Mouse (Mus musculus) heart, embryonic 12.5 days (tissue): ENCODE data around the gene Olfr70. TPM values are rescaled to one million over a fixed set of nuclear protein-coding genes. Genes with fewer than 3 reads are reported as not detected.

Experiments used
- ATAC-seq: fragments of 200-750 bp; cut with Nextera tagmentation; 2 replicates; pipeline ENCODE4 v1.8.0; 2017; ENCODE audit warnings: moderate TSS enrichment, moderate library complexity; ENCODE audit not compliant: insufficient number of reproducible peaks, low FRiP score
- H3K27ac ChIP-seq: fragments of 300-500 bp; sonication (generic); 2 replicates; pipeline ENCODE4 v1.5.1; 2016; ENCODE audit warnings: mild to moderate bottlenecking, moderate library complexity; ENCODE audit not compliant: poor library complexity, severe bottlenecking
- H3K27me3 ChIP-seq: fragments of 300-500 bp; sonication (generic); replicated peaks from 2 replicates; pipeline ENCODE4 v1.6.1; 2016; ENCODE audit warnings: mild to moderate bottlenecking, moderate library complexity
- H3K36me3 ChIP-seq: fragments of 300-500 bp; sonication (generic); 2 replicates; pipeline ENCODE4 v1.6.1; 2016; ENCODE audit warnings: mild to moderate bottlenecking, moderate library complexity
- H3K4me1 ChIP-seq: fragments of 300-500 bp; sonication (generic); replicated peaks from 2 replicates; pipeline ENCODE4 v1.6.1; 2016; ENCODE audit warnings: mild to moderate bottlenecking
- H3K4me2 ChIP-seq: fragments of 300-500 bp; sonication (generic); 2 replicates; pipeline ENCODE4 v1.6.1; 2016; ENCODE audit warnings: mild to moderate bottlenecking, moderate library complexity
- H3K4me3 ChIP-seq: fragments of 300-500 bp; sonication (generic); 2 replicates; pipeline ENCODE4 v1.5.1; 2016; ENCODE audit warnings: mild to moderate bottlenecking
- H3K9ac ChIP-seq: fragments of 300-500 bp; sonication (generic); 2 replicates; pipeline ENCODE4 v1.6.1; 2016; ENCODE audit warnings: mild to moderate bottlenecking, moderate library complexity
- H3K9me3 ChIP-seq: fragments of 300-500 bp; sonication (generic); replicated peaks from 2 replicates; pipeline ENCODE4 v1.6.1; 2016; ENCODE audit warnings: mild to moderate bottlenecking, moderate library complexity
- WGBS: fragments of 180-500 bp; shearing (Covaris S2); methylation state at CpG from one replicate; pipeline ENCODE4 v1.1.7; 2016; 5-methylcytosine and 5-hydroxymethylcytosine counted together
- polyA plus RNA-seq: library from polyadenylated mRNA; unstranded; fragments of >200 nt; fragmentation: Nextera tagmentation; extraction: Ambion mirVana; gene quantifications from 2 replicates; pipeline ENCODE4 v1.2.1, GENCODE M21; 2016

Olfr70 gene
- polyA plus RNA-seq, 1 experiment from 2014 or later = not detected

DNA sequence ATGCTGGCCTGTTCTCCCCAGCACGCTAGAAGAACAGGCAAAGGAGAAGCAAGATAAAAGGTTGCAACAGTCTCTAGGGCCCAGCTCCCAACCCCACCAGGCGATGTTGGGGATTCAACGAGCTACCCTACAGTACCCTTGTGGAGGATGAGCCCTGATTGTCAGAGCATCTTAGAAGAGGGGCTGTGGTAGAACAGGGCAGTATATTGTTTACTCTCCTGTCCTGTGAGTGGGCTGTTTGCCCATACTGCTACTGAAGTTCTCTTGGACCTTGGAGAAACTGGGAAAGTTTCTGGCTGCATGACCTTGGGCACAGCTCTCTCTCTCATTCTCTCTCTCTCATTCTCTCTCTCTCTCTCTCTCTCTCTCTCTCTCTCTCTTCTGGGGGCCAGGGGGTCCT, 28.5 kb upstream of the Olfr70 start:
- no peak for ATAC-seq
- no peaks in the 10 kb centered on the region for H3K36me3 ChIP-seq
- H3K27ac ChIP-seq = peak overlapping the region; percentile 90
- WGBS = 17% methylated on average over 3 of the region's 3 CpGs
- peak overlapping the region; percentile 30; the same call in 1 of the 2 replicates for H3K4me2 ChIP-seq
- peaks cover 76% of the 10 kb centered on the region for H3K4me1 ChIP-seq
- no peaks in the 10 kb centered on the region for H3K9me3 ChIP-seq
- no peaks in the 10 kb centered on the region for H3K27me3 ChIP-seq
- 0 out of 2 replicates have a peak overlapping the region, but pooled peaks have one; percentile 25 for H3K9ac ChIP-seq
- no peak overlapping the region for H3K4me3 ChIP-seq

DNA sequence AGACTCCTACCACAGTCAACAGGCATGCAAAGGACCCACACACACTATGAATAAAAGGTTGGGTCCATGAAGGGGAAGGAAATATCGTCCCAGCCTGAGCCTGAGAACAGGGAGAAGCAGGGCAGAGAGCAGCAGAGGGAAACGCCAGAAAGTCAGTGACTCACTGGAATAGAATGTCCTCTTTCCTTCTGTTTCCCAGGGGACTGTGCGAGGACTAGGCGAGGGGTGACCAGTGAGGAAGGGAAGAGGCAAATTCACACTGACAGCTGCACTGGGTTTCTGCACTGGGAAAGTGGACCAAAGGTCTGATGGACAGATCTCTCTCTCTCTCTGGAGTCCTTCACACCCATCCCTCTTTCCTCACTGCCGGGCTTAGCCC, 28.0 kb upstream of the Olfr70 start:
- Histone ChIP-seq H3K4me2 (peak overlapping the region; percentile 30; the same call in 1 of the 2 replicates), H3K4me3 (no peak overlapping the region), H3K9me3 (no peaks in the 10 kb centered on the region), H3K36me3 (no peaks in the 10 kb centered on the region), H3K4me1 (peaks cover 73% of the 10 kb centered on the region), H3K27me3 (no peaks in the 10 kb centered on the region), H3K27ac (peak overlapping the region; percentile 90), H3K9ac (0 out of 2 replicates have a peak overlapping the region, but pooled peaks have one; percentile 25)
- WGBS = 5% methylated on average over 5 of the region's 5 CpGs
- ATAC-seq = peak; percentile 34; the same call in 1 of the 2 replicates

DNA sequence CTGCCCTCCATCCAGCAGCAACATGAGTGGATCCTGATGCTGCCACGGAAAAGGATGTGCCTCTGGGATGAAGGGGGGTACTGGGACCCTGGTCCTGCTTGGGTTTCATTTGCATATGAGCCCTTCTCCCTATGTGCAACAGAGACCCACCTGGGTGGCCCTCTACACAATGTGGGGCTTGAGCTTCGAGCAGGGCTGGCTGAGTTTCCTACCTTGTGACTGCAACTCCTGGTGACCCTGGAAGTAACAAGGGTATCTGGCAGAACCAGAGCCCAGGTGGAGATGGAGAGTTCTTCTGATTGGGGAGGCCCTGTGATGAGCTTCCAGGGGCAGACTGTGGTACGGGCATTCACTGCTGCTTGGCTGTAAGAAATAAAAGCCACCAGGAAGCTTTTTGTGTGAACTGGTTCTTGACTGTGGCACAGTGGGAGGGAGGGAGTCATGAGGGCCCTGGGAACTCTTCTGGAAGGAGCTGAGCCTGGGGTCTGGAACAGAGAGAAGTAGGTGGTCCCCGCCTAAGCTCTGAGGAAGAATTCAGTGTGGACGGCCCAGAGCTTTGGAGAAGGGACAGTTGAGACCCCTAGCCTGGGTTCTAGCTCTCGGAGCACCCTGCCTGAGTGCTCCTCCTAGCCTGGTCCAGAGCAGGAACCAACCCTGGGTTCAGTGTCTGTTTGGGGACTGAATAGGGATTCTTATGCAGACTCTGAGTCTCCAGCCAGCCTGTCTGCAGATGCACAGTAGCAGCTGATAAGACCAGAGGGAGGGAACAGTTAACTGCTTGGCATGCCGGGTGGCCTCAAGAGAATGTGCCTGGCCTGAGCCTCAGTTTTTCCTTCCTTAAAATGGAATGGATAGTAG, 27.3 kb upstream of the Olfr70 start:
- Histone ChIP-seq H3K4me3 (no peak overlapping the region), H3K27me3 (no peaks in the 10 kb centered on the region), H3K9me3 (no peaks in the 10 kb centered on the region), H3K36me3 (no peaks in the 10 kb centered on the region), H3K9ac (peak overlapping the region; percentile 33), H3K27ac (peak overlapping the region; percentile 90), H3K4me1 (peaks cover 68% of the 10 kb centered on the region), H3K4me2 (peak overlapping the region; percentile 30)
- ATAC-seq = peak; percentile 35; the same call in 1 of the 2 replicates
- WGBS = 49% methylated on average over 7 of the region's 7 CpGs

DNA sequence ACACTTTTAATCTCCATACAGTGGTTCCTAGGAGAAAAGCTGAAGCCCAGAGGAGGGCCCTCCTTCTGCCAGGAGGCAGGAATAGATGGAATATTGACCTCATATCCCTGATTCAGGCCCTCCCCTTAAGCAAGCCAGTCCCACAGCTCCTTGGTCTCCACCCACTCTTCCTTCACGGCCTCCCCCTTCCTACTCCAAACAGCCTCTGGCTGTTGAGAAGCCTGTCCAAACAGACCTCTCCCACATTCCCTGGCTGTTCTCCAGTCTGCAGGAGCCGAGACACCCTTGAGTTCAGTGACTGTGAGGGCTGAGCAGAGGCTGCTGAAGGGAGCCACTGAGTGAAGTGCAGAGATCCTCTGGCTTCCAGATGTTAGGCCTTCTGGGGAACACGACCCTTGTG, 26.4 kb upstream of the Olfr70 start, which contains the start of gene Hrct1:
Gene Hrct1 (plus strand): TSS at position 194 of the 400 bp plus-strand sequence.
- Histone ChIP-seq H3K27me3 (no peaks in the 10 kb centered on the region), H3K36me3 (no peaks in the 10 kb centered on the region), H3K27ac (peak within 1 kb of the TSS; percentile 90), H3K4me1 (peaks cover 58% of the 10 kb centered on the region), H3K4me2 (peak within 1 kb of the TSS; percentile 30), H3K9me3 (no peaks in the 10 kb centered on the region), H3K4me3 (no peak within 1 kb of the TSS), H3K9ac (peak within 1 kb of the TSS; percentile 33)
- whole genome bisulfite sequencing = 20% methylated on average over 3 of the region's 3 CpGs
- ATAC-seq = peak; percentile 58

DNA sequence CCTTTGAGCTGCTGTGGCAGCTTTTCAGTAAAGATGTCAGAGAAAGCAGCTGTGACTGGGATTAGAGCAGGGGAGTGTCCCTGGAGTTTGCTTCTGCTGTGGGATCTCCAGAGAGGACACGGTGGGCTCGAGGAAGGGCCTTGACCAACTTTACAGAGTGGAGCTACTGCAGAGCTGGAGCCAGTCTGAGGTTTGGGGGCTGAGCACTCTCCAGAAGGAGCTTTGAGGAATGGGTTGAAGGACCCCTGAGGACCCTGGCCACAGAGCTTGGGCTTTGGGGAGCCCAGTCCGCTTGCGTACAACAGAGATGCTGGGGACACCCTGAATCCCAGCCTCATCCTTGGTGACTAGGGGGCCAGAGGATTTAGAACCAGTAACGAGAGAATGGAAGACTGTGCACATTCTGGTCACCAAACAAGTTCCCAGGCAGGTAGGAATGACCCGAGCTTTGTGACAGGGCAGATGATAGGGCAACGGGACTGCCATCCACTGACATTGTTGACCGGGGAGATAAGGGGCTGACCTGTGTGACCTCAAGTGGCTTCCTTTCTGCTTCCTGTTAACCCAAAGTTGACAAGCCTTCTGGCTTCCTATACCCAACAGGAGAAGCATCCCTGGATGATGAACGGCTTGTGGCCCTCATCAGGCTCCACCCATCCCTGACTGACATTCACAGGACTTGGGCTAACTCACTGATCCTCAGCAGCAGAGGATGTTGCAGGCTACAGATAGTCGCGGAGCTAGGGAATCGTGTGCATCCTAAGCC, 25.8 kb upstream of the Olfr70 start:
- ATAC-seq = no peak
- Histone ChIP-seq H3K9me3 (no peaks in the 10 kb centered on the region), H3K9ac (no peak overlapping the region)

DNA sequence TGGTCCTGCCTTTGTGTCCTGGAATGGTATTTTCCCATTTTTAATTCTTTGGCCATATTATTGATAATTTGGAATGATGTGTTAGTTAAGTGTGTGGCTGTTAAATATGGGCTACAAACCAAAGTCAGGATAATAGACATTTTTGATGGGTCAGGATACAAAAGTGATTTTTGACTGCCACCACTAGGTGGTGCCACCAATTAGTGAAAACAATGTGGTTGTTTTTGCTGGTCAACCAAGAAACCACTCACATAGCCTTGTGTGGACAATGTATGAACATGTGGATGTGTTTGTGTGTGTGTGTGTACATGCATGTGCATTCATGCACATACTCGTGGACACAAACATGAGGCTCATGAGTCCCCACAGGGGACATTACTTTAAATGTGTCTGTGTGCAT, 24.2 kb upstream of the Olfr70 start:
- no peak for ATAC-seq
- H3K27ac ChIP-seq = no peak overlapping the region
- no peak overlapping the region for H3K9ac ChIP-seq
- H3K36me3 ChIP-seq = no peaks in the 10 kb centered on the region
- peaks cover 44% of the 10 kb centered on the region for H3K4me1 ChIP-seq
- H3K4me3 ChIP-seq = no peak overlapping the region
- H3K4me2 ChIP-seq = no peak overlapping the region
- 14% methylated on average over 1 of the region's 1 CpGs for WGBS
- H3K9me3 ChIP-seq = no peaks in the 10 kb centered on the region
- H3K27me3 ChIP-seq = no peaks in the 10 kb centered on the region

More for the DNA sequence above, 25.8 kb upstream of the Olfr70 start:
- Histone ChIP-seq H3K36me3 (no peaks in the 10 kb centered on the region), H3K4me2 (no peak overlapping the region), H3K4me1 (peaks cover 56% of the 10 kb centered on the region), H3K27ac (peak overlapping the region; percentile 90), H3K4me3 (no peak overlapping the region), H3K27me3 (no peaks in the 10 kb centered on the region)
- WGBS = 44% methylated on average over 12 of the region's 12 CpGs

DNA sequence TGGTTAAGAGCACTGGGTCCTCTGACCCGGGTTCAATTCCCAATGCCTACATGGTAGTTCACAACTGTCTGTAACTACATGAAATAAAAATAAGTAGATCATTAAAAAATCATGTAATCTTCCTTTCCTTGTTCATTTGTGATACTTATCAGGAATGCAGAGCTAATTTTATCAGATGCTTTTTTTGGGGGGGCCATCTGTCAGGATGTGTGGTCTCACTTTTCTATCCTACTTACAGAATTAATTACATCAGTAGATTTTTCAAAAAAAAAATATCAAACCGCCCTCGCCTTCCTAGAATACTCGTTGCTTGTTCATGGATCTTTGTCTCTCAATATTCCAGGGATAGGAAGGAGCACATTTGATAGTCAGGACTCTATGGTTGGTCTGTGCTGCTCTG, 21.6 kb upstream of the Olfr70 start:
- Histone ChIP-seq H3K27me3 (no peaks in the 10 kb centered on the region), H3K4me1 (peaks cover 19% of the 10 kb centered on the region), H3K9me3 (no peaks in the 10 kb centered on the region), H3K27ac (no peak overlapping the region), H3K9ac (no peak overlapping the region), H3K36me3 (no peaks in the 10 kb centered on the region), H3K4me3 (no peak overlapping the region), H3K4me2 (no peak overlapping the region)
- 85% methylated on average over 4 of the region's 4 CpGs for WGBS
- no peak for ATAC-seq

DNA sequence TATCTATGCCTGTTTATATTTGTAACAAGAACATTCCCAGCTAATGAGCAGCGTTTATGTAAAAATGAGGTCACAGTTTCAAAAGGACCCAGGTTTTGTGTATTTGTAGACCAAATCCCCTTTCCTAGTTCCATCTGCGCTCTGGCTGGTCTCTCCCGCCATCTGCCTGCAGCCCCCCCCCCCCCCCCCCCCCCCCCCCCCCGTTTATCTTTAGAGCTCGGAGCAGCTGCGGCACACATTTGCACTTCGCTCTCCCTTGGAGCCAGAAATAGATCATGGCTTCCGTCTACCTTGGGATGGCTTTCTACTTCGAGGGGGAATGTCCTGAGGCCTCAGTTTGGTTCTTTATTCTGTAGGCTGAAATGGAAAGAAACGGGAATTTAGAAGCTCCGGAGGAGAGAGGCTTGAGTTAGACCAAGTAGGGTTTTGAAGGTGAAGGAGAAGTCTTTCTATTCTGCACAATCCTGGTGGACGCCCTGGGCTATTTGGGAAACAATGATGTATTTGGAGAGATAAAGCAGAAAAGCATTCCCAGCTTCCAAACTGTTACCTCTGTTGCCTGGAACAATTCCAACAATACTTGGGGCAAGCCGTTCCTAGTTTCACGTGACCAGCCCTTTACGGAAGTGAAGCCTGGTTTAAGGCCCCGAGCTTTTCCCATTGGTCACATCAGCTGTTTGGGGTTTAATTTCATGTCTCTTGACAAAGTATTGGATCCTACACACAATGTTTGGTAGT, 20.1 kb upstream of the Olfr70 start:
- 34% methylated on average over 15 of the region's 16 CpGs for WGBS
- Histone ChIP-seq H3K9ac (no peak overlapping the region), H3K27ac (peak overlapping the region; percentile 79), H3K4me1 (peaks cover 5% of the 10 kb centered on the region), H3K27me3 (0 out of 2 replicates have a peak, but pooled peaks cover 6% of the 10 kb centered on the region), H3K4me3 (no peak overlapping the region), H3K9me3 (no peaks in the 10 kb centered on the region), H3K36me3 (no peaks in the 10 kb centered on the region), H3K4me2 (peak overlapping the region; percentile 40; the same call in 1 of the 2 replicates)
- no peak for ATAC-seq

DNA sequence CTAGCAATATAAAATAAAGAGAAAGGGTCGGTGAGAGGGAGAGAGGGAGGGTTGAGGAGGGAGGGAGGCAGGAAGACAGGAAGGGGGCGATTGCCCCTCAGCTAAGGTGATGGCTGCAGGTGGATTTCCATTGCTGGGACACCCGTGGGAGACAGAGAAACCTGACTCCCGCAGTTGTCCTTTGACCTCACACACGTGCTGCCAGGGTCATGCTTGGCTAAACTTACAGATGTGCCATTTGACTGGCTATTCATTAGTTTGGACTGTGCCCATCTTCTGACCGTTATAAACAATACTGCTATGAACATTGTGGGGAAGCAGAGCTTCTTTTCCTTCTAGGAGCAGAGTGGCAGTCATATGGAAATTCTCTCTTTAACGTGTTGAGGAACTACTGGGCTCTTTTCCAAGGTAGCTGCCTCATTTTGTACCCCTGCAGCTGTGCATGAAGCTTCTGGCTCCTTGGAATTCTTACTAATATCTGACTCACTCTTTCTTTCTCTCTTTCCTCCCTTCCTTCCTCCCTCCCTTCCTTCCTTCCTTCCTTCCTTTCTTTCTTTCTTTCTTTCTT, 13.1 kb upstream of the Olfr70 start:
- no peak overlapping the region for H3K4me2 ChIP-seq
- H3K27me3 ChIP-seq = peaks cover 11% of the 10 kb centered on the region; the same call in 1 of the 2 replicates
- no peak overlapping the region for H3K27ac ChIP-seq
- no peak overlapping the region for H3K4me3 ChIP-seq
- H3K36me3 ChIP-seq = no peaks in the 10 kb centered on the region
- ATAC-seq = no peak
- 47% methylated on average over 7 of the region's 7 CpGs for WGBS
- H3K9me3 ChIP-seq = no peaks in the 10 kb centered on the region
- 0 out of 2 replicates have a peak overlapping the region, but pooled peaks have one; percentile 10 for H3K9ac ChIP-seq
- peaks cover 8% of the 10 kb centered on the region; the same call in 1 of the 2 replicates for H3K4me1 ChIP-seq

DNA sequence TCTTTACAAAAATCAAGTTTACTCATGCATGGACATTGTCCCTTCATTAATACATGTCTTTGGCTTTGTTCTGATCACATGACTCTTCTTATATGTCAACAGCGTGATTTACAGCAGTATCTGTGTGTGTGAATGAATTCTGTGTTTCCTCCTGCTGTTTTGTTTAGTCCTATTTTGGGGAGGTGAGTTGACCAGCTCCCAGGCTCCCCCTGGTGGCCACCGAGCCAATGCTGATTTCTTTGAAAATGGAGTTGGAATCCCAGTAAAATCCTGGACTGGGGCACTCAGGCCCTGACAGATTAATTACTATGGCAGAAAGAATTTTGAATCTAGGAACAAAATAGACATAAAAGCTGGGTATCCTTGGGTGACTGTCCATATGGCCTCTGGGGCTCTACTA, 11.2 kb upstream of the Olfr70 start:
- Histone ChIP-seq H3K27ac (peak overlapping the region; percentile 10; the same call in 1 of the 2 replicates), H3K4me2 (no peak overlapping the region), H3K9me3 (no peaks in the 10 kb centered on the region), H3K4me1 (peaks cover 8% of the 10 kb centered on the region; the same call in 1 of the 2 replicates), H3K4me3 (no peak overlapping the region), H3K36me3 (no peaks in the 10 kb centered on the region), H3K9ac (no peak overlapping the region), H3K27me3 (peaks cover 17% of the 10 kb centered on the region; the same call in 1 of the 2 replicates)
- no peak for ATAC-seq
- WGBS = 4% methylated on average over 2 of the region's 2 CpGs
